Mouse (Mus musculus) layer of hippocampus, postnatal 25 days (tissue): ENCODE measurements around the gene Gm13283. TPM values are rescaled to one million over a fixed set of nuclear protein-coding genes. Genes with fewer than 3 reads are reported as not detected.
"Not testable (repeated sequence)": the region's sequence is repeated elsewhere in the genome, so short reads cannot be mapped to it uniquely, and the experiment has no call there.

Experiments used
- DNase-seq, 2 experiments: peaks; one replicate each; pipeline ENCODE4 v3.0.0; 2022; ENCODE audit warnings: mixed read lengths in 2 of 2, low spot score in 1 of 2; ENCODE audit errors: extremely low spot score in 1 of 2
- total RNA-seq, 2 experiments: library from RNA; stranded (reverse); gene quantifications; 2 replicates each; pipeline ENCODE4 v1.2.3; 2021

The Gm13283 gene
- total RNA-seq, 2 experiments from 2014 or later = not detected

DNA sequence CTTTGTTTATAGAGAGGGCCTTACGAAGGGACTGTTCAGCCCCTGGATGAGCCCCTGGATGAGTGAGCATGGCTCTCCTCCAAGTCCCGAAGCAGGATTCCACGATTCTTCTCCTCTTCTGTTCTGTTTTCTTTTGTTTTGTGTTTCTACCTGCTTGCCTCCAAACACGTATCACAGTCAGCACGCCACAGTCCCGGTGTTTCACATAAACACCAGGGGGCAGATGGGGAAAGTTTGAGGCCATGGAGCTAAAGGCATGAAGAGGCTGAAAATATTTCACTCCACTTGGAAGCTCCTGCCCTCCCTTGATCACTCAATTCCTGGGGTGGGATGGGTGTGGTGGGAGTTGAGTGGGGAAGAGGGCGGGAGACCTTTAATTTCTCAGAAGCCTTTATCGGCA is 1.9 kb downstream of the Gm13283 start:
- DNase-seq = peak; percentile 61 to 72

DNA sequence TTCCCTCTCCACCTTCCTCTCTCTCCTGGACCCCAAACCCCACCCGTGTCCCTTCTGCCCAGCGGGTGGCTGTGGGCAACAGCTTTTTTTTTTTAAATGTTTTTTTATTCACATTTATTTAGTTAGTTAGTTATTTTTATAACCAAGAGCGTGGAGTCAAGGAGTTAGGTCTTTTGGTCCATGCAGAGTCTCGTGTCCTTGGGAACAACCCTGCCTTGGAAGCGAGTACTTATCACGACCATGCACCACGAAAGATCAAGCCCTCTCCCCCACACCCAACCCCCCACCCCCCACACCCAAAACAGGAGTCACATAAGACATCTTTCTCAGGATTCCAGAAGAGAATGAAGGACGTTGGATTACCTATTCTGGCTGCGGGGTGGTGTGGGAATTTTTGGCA is 2.4 kb downstream of the Gm13283 start:
- peak in 1 of 2 experiments; percentile 15 for DNase-seq

DNA sequence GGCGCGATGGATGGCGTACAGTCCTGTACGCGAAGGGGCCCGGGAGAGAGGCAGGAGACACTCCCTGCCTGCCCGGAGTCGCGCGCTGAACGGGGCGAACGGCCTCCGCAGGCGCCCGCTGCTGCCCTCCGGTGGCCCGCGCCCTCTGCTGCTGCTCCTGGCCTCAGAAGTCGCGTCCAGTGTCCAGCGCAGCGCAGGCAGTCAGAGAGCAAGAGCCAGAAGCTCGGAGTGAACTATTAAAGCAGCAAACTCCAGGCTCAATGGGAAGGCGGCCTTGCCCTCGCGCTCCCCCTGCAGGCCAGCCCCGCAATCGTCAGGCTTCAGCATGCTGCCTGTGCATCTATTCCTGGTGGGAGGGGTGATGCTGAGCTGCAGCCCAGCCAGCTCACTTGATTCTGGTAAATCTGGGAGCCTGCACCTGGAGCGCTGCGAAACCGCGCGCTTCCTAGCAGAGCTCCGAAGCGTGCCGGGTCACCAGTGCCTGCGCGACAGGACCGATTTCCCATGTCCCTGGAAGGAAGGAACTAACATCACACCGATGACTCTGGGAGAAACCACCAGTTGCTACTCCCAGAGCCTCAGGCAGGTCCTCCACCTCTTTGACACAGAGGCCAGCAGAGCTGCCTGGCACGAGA is 3.6 kb downstream of the Gm13283 start:
- peak; percentile 8 to 18 for DNase-seq

DNA sequence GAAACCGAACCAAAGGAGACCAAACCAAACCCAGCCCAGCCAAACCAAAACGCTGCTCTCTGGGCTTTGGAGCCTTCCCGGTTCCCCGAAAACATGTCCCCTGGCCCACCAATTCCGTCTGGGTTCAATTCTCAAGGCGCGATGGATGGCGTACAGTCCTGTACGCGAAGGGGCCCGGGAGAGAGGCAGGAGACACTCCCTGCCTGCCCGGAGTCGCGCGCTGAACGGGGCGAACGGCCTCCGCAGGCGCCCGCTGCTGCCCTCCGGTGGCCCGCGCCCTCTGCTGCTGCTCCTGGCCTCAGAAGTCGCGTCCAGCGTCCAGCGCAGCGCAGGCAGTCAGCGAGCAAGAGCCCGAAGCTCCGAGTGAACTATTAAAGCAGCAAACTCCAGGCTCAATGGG is 13.6 kb downstream of the Gm13283 start, which contains the start of gene Gm13290:
Gene Gm13290, plus strand, starts transcription at position 301 of the 400 bp plus-strand sequence.
- DNase-seq = not testable (repeated sequence)

DNA sequence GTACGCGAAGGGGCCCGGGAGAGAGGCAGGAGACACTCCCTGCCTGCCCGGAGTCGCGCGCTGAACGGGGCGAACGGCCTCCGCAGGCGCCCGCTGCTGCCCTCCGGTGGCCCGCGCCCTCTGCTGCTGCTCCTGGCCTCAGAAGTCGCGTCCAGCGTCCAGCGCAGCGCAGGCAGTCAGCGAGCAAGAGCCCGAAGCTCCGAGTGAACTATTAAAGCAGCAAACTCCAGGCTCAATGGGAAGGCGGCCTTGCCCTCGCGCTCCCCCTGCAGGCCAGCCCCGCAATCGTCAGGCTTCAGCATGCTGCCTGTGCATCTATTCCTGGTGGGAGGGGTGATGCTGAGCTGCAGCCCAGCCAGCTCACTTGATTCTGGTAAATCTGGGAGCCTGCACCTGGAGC is 16.7 kb downstream of the Gm13283 start, which contains the start of gene Gm13289:
Gene Gm13289, plus strand, starts transcription at position 301 of the 400 bp plus-strand sequence.
- DNase-seq = not testable (repeated sequence)

DNA sequence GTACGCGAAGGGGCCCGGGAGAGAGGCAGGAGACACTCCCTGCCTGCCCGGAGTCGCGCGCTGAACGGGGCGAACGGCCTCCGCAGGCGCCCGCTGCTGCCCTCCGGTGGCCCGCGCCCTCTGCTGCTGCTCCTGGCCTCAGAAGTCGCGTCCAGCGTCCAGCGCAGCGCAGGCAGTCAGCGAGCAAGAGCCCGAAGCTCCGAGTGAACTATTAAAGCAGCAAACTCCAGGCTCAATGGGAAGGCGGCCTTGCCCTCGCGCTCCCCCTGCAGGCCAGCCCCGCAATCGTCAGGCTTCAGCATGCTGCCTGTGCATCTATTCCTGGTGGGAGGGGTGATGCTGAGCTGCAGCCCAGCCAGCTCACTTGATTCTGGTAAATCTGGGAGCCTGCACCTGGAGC is 19.6 kb downstream of the Gm13283 start, which contains the start of gene Gm13272:
Gene Gm13272, plus strand, starts transcription at position 301 of the 400 bp plus-strand sequence.
- DNase-seq = not testable (repeated sequence)

DNA sequence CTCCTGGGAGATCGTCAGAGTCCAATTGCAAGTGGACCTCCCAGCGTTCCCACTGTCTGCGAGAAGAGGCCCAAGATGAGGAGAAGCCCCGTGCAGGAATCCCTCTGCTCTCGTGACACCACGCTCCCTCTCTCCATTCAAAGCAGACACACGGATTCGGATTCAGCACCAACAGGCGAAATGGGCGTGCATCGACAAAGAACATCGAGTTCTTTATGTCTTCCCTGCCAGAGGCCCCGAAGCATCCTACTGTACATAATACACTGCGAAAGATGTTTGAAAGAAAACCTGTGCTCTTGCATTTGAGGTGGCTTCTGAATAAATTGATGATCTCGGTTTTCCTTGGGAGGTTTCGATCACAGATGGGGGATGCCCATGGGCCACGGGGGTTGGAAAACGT is 20.4 kb downstream of the Gm13283 start:
- not testable (repeated sequence) for DNase-seq

DNA sequence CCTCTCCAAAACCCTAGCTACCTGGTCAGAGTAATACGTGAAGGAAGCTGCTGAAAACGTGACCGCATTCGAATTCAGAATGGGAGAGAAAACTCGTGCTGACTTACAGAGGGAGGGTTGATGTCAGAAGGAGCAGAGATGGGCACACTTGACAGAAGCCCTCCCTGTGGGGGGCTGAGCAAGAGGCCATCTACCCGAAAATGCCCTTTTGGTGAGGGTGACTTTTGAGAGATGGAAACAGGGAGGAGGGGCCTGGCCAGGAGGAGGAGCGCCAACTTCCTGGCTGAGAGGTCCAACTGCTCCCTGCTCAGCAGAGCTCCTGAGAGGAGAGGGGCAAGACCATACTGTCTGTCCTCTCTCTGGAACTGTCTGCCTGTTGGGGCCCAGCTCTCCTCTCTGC is 21.9 kb downstream of the Gm13283 start, which contains the start of gene Ifnz:
Gene Ifnz, plus strand, starts transcription at position 301 of the 400 bp plus-strand sequence.
- not testable (repeated sequence) for DNase-seq

DNA sequence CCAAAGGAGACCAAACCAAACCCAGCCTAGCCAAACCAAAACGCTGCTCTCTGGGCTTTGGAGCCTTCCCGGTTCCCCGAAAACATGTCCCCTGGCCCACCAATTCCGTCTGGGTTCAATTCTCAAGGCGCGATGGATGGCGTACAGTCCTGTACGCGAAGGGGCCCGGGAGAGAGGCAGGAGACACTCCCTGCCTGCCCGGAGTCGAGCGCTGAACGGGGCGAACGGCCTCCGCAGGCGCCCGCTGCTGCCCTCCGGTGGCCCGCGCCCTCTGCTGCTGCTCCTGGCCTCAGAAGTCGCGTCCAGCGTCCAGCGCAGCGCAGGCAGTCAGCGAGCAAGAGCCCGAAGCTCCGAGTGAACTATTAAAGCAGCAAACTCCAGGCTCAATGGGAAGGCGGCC is 22.4 kb downstream of the Gm13283 start:
- DNase-seq = not testable (repeated sequence)

DNA sequence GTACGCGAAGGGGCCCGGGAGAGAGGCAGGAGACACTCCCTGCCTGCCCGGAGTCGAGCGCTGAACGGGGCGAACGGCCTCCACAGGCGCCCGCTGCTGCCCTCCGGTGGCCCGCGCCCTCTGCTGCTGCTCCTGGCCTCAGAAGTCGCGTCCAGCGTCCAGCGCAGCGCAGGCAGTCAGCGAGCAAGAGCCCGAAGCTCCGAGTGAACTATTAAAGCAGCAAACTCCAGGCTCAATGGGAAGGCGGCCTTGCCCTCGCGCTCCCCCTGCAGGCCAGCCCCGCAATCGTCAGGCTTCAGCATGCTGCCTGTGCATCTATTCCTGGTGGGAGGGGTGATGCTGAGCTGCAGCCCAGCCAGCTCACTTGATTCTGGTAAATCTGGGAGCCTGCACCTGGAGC is 25.5 kb downstream of the Gm13283 start, which contains the start of gene Gm13276:
Gene Gm13276, plus strand, starts transcription at position 301 of the 400 bp plus-strand sequence.
- not testable (repeated sequence) for DNase-seq

DNA sequence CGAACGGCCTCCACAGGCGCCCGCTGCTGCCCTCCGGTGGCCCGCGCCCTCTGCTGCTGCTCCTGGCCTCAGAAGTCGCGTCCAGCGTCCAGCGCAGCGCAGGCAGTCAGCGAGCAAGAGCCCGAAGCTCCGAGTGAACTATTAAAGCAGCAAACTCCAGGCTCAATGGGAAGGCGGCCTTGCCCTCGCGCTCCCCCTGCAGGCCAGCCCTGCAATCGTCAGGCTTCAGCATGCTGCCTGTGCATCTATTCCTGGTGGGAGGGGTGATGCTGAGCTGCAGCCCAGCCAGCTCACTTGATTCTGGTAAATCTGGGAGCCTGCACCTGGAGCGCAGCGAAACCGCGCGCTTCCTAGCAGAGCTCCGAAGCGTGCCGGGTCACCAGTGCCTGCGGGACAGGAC is 28.5 kb downstream of the Gm13283 start, which contains the start of gene Gm13277:
Gene Gm13277, plus strand, starts transcription at position 231 of the 400 bp plus-strand sequence.
- peak; percentile 13 to 53 for DNase-seq

DNA sequence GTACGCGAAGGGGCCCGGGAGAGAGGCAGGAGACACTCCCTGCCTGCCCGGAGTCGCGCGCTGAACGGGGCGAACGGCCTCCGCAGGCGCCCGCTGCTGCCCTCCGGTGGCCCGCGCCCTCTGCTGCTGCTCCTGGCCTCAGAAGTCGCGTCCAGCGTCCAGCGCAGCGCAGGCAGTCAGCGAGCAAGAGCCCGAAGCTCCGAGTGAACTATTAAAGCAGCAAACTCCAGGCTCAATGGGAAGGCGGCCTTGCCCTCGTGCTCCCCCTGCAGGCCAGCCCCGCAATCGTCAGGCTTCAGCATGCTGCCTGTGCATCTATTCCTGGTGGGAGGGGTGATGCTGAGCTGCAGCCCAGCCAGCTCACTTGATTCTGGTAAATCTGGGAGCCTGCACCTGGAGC is 31.3 kb downstream of the Gm13283 start, which contains the start of gene Gm13278:
Gene Gm13278, plus strand, starts transcription at position 301 of the 400 bp plus-strand sequence.
- not testable (repeated sequence) for DNase-seq

DNA sequence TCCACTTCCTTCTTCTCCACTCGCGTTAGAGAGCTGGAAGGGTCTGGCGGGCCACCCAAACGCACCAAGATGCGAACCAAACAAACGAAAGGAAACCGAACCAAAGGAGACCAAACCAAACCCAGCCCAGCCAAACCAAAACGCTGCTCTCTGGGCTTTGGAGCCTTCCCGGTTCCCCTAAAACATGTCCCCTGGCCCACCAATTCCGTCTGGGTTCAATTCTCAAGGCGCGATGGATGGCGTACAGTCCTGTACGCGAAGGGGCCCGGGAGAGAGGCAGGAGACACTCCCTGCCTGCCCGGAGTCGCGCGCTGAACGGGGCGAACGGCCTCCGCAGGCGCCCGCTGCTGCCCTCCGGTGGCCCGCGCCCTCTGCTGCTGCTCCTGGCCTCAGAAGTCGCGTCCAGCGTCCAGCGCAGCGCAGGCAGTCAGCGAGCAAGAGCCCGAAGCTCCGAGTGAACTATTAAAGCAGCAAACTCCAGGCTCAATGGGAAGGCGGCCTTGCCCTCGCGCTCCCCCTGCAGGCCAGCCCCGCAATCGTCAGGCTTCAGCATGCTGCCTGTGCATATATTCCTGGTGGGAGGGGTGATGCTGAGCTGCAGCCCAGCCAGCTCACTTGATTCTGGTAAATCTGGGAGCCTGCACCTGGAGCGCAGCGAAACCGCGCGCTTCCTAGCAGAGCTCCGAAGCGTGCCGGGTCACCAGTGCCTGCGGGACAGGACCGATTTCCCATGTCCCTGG is 34.2 kb downstream of the Gm13283 start, which contains the start of gene Gm13275:
Gene Gm13275, plus strand, starts transcription at position 552 of the 740 bp plus-strand sequence.
- DNase-seq = peak; percentile 56 to 73

DNA sequence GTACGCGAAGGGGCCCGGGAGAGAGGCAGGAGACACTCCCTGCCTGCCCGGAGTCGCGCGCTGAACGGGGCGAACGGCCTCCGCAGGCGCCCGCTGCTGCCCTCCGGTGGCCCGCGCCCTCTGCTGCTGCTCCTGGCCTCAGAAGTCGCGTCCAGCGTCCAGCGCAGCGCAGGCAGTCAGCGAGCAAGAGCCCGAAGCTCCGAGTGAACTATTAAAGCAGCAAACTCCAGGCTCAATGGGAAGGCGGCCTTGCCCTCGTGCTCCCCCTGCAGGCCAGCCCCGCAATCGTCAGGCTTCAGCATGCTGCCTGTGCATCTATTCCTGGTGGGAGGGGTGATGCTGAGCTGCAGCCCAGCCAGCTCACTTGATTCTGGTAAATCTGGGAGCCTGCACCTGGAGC is 37.2 kb downstream of the Gm13283 start, which contains the start of gene Gm13279:
Gene Gm13279, plus strand, starts transcription at position 301 of the 400 bp plus-strand sequence.
- not testable (repeated sequence) for DNase-seq

DNA sequence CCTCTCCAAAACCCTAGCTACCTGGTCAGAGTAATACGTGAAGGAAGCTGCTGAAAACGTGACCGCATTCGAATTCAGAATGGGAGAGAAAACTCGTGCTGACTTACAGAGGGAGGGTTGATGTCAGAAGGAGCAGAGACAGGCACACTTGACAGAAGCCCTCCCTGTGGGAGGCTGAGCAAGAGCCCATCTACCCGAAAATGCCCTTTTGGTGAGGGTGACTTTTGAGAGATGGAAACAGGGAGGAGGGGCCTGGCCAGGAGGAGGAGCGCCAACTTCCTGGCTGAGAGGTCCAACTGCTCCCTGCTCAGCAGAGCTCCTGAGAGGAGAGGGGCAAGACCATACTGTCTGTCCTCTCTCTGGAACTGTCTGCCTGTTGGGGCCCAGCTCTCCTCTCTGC is 39.4 kb downstream of the Gm13283 start, which contains the start of gene Gm13285:
Gene Gm13285, plus strand, starts transcription at position 301 of the 400 bp plus-strand sequence.
- DNase-seq = not testable (repeated sequence)

DNA sequence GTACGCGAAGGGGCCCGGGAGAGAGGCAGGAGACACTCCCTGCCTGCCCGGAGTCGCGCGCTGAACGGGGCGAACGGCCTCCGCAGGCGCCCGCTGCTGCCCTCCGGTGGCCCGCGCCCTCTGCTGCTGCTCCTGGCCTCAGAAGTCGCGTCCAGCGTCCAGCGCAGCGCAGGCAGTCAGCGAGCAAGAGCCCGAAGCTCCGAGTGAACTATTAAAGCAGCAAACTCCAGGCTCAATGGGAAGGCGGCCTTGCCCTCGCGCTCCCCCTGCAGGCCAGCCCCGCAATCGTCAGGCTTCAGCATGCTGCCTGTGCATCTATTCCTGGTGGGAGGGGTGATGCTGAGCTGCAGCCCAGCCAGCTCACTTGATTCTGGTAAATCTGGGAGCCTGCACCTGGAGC is 43.0 kb downstream of the Gm13283 start, which contains the start of gene Gm13287:
Gene Gm13287, plus strand, starts transcription at position 301 of the 400 bp plus-strand sequence.
- not testable (repeated sequence) for DNase-seq

DNA sequence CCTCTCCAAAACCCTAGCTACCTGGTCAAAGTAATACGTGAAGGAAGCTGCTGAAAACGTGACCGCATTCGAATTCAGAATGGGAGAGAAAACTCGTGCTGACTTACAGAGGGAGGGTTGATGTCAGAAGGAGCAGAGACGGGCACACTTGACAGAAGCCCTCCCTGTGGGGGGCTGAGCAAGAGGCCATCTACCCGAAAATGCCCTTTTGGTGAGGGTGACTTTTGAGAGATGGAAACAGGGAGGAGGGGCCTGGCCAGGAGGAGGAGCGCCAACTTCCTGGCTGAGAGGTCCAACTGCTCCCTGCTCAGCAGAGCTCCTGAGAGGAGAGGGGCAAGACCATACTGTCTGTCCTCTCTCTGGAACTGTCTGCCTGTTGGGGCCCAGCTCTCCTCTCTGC is 45.3 kb downstream of the Gm13283 start, which contains the start of gene Gm13288:
Gene Gm13288, plus strand, starts transcription at position 301 of the 400 bp plus-strand sequence.
- not testable (repeated sequence) for DNase-seq

DNA sequence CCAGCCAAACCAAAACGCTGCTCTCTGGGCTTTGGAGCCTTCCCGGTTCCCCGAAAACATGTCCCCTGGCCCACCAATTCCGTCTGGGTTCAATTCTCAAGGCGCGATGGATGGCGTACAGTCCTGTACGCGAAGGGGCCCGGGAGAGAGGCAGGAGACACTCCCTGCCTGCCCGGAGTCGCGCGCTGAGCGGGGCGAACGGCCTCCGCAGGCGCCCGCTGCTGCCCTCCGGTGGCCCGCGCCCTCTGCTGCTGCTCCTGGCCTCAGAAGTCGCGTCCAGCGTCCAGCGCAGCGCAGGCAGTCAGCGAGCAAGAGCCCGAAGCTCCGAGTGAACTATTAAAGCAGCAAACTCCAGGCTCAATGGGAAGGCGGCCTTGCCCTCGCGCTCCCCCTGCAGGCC is 45.8 kb downstream of the Gm13283 start:
- not testable (repeated sequence) for DNase-seq
